Mouse (Mus musculus): ENCODE measurements at regions not wholly inside any gene's neighbourhood (a gene's known extent, or its start where the extent isn't known, plus 50 kb on each side); places are given as distances from the start of the nearest gene placed in this dataset.

- no peak for DNase-seq (ENCODE audit: low spot score in 2 of 2)
These were observed 182.3 kb upstream of the Kdm8 start for GRCm38 (mm10) chr7:125262133-125262532.

- DNase-seq (ENCODE audit: low spot score in 2 of 2), result no peak
These were observed 181.7 kb upstream of the Kdm8 start for GRCm38 (mm10) chr7:125262672-125263365.

GRCm38 (mm10) chr7:125263756-125264155 is 180.7 kb upstream of the Kdm8 start:
- DNase-seq (ENCODE audit: low spot score in 2 of 2), result no peak

GRCm38 (mm10) chr7:125270711-125271110 is 173.8 kb upstream of the Kdm8 start:
- DNase-seq (ENCODE audit: low spot score in 2 of 2), result no peak

- no peak for DNase-seq (ENCODE audit: low spot score in 2 of 2)
These were observed 173.1 kb upstream of the Kdm8 start for GRCm38 (mm10) chr7:125271356-125271755.

- DNase-seq (ENCODE audit: low spot score in 2 of 2), result no peak
These were observed 163.1 kb upstream of the Kdm8 start for GRCm38 (mm10) chr7:125281371-125281770.

GRCm38 (mm10) chr7:125295226-125295625 is 149.2 kb upstream of the Kdm8 start:
- DNase-seq (ENCODE audit: low spot score in 2 of 2), result no peak

- DNase-seq (ENCODE audit: low spot score in 2 of 2), result no peak
These were observed 136.0 kb upstream of the Kdm8 start for GRCm38 (mm10) chr7:125308433-125308832.

GRCm38 (mm10) chr7:125310971-125311370 is 133.5 kb upstream of the Kdm8 start:
- DNase-seq (ENCODE audit: low spot score in 2 of 2), result no peak

GRCm38 (mm10) chr7:125313604-125314003 is 130.9 kb upstream of the Kdm8 start:
- no peak for DNase-seq (ENCODE audit: low spot score in 2 of 2)

- no peak for DNase-seq (ENCODE audit: low spot score in 2 of 2)
These were observed 109.7 kb upstream of the Kdm8 start for GRCm38 (mm10) chr7:125334769-125335168.

GRCm38 (mm10) chr7:125335586-125336165 is 108.8 kb upstream of the Kdm8 start:
- no peak for DNase-seq (ENCODE audit: low spot score in 2 of 2)

GRCm38 (mm10) chr7:125336826-125337225 is 107.7 kb upstream of the Kdm8 start:
- DNase-seq (ENCODE audit: low spot score in 2 of 2), result no peak

GRCm38 (mm10) chr7:125338177-125338751 is 106.2 kb upstream of the Kdm8 start:
- DNase-seq (ENCODE audit: low spot score in 2 of 2), result no peak

GRCm38 (mm10) chr7:125340326-125340905 is 104.1 kb upstream of the Kdm8 start:
- DNase-seq (ENCODE audit: low spot score in 2 of 2), result no peak

GRCm38 (mm10) chr7:125349606-125350005 is 94.9 kb upstream of the Kdm8 start:
- DNase-seq (ENCODE audit: low spot score in 2 of 2), result no peak

- DNase-seq (ENCODE audit: low spot score in 2 of 2), result no peak
These were observed 90.3 kb upstream of the Kdm8 start for GRCm38 (mm10) chr7:125354211-125354610.

- no peak for DNase-seq (ENCODE audit: low spot score in 2 of 2)
These were observed 89.5 kb upstream of the Kdm8 start for GRCm38 (mm10) chr7:125354956-125355355.

- no peak for DNase-seq (ENCODE audit: low spot score in 2 of 2)
These were observed 86.5 kb upstream of the Kdm8 start for GRCm38 (mm10) chr7:125358016-125358415.

- DNase-seq (ENCODE audit: low spot score in 2 of 2), result no peak
These were observed 61.5 kb upstream of the Kdm8 start for GRCm38 (mm10) chr7:125383021-125383420.

GRCm38 (mm10) chr7:125384171-125384570 is 60.3 kb upstream of the Kdm8 start:
- DNase-seq (ENCODE audit: low spot score in 2 of 2), result no peak

- DNase-seq (ENCODE audit: low spot score in 2 of 2), result no peak
These were observed 51.9 kb upstream of the Kdm8 start for GRCm38 (mm10) chr7:125392536-125392935.

- DNase-seq (ENCODE audit: low spot score in 2 of 2), result peak in 1 of 2 experiments; percentile 9
These were observed 51.2 kb upstream of the Kdm8 start for GRCm38 (mm10) chr7:125393228-125393627.

All from spleen, postnatal 10 days (tissue).